Mouse (Mus musculus) kidney, adult 2 months (tissue): ENCODE measurements around the gene Ankfy1. TPM values are rescaled to one million over a fixed set of nuclear protein-coding genes. Genes with fewer than 3 reads are reported as not detected.
A peak's percentile ranks its signal among the peaks of the same experiment; 100 is the strongest.

ENCODE experiments used
- DNase-seq: peaks from one replicate; pipeline ENCODE4 v3.0.0; 2021
- H3K27ac ChIP-seq: fragments of 200-500 bp; 2 replicates; pipeline ENCODE4 v1.5.1; 2012; ENCODE audit warnings: low read depth, low read length, control low read depth, inconsistent platforms; ENCODE audit not compliant: insufficient read depth
- H3K27me3 ChIP-seq: fragments of 200-500 bp; replicated peaks from 2 replicates; pipeline ENCODE4 v1.6.1; 2012; ENCODE audit warnings: mild to moderate bottlenecking, moderate library complexity, low read length, inconsistent platforms; ENCODE audit not compliant: control insufficient read depth, insufficient read depth
- H3K36me3 ChIP-seq: fragments of 200-500 bp; 2 replicates; pipeline ENCODE4 v1.6.1; 2012; ENCODE audit warnings: mild to moderate bottlenecking, moderate library complexity, low read length, inconsistent platforms; ENCODE audit not compliant: control insufficient read depth, insufficient read depth
- H3K4me1 ChIP-seq: fragments of 200-500 bp; 2 replicates; pipeline ENCODE4 v1.6.1; 2011; ENCODE audit warnings: low read length; ENCODE audit not compliant: control insufficient read depth, insufficient read depth
- H3K4me3 ChIP-seq: fragments of 200-500 bp; 2 replicates; pipeline ENCODE4 v1.5.1; 2011; ENCODE audit warnings: mild to moderate bottlenecking, low read depth, low read length, control low read depth; ENCODE audit not compliant: insufficient read depth
- CTCF ChIP-seq: fragments of 200-500 bp; conservative IDR thresholded peaks from 2 replicates; pipeline ENCODE4 v1.5.1; 2011; ENCODE audit warnings: low read depth, mild to moderate bottlenecking, control low read depth, low read length, moderate library complexity, mixed read lengths; ENCODE audit not compliant: insufficient read depth, insufficient read length
- POLR2A ChIP-seq: fragments of 200-500 bp; IDR thresholded peaks from one replicate; pipeline ENCODE4 v1.6.1; 2011; ENCODE audit warnings: low read depth, low read length, control low read depth
- WGBS: fragments of 180-500 bp; shearing (Covaris S2); methylation state at CpG from one replicate; pipeline ENCODE4 v1.1.7; 2018; 5-methylcytosine and 5-hydroxymethylcytosine counted together
- polyA plus RNA-seq: library from polyadenylated mRNA; depleted of rRNA; stranded (reverse); fragments of >200 nt; gene quantifications from 2 replicates; pipeline ENCODE4 v1.2.3, GENCODE M21; 2012

Gene Ankfy1
- polyA plus RNA-seq, 1 experiment: 25.9 TPM

DNA sequence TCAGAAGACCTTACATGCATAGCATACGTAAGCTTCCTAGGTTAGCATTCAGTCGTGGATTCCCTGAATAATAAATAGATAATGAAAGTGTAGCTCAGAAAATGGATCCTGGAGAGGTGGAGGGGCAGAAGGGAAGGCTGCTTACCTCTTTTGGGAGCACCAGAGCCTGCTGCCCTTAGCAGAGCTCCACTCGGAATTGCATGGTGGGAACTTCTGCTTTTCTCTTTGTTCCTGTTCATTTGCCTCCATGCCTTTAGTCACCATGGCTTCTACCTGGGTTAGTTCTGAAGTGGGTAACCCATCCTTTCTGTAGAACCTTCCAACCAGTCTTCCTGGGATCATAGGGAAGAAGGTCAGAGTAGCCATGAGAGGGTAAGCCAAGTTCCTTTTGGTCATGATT is 92.7 kb downstream of the Ankfy1 start:
- TF ChIP-seq POLR2A (no peak), CTCF (no peak)
- 86% methylated on average over 3 of the region's 3 CpGs for WGBS
- Histone ChIP-seq H3K27ac (no peak overlapping the region), H3K4me1 (no peaks in the 10 kb centered on the region), H3K36me3 (no peaks in the 10 kb centered on the region), H3K4me3 (no peak overlapping the region), H3K27me3 (no peaks in the 10 kb centered on the region)
- no peak for DNase-seq

GRCm38 (mm10) chr11:72792033-72792432 is 102.2 kb downstream of the Ankfy1 start:
- Histone ChIP-seq H3K27ac (no peak overlapping the region), H3K4me1 (no peaks in the 10 kb centered on the region; the same call in 1 of the 2 replicates), H3K27me3 (no peaks in the 10 kb centered on the region), H3K36me3 (no peaks in the 10 kb centered on the region; the same call in 1 of the 2 replicates), H3K4me3 (no peak overlapping the region)
- no peak for DNase-seq
- TF ChIP-seq CTCF: no peak
- no peak for TF ChIP-seq POLR2A

DNA sequence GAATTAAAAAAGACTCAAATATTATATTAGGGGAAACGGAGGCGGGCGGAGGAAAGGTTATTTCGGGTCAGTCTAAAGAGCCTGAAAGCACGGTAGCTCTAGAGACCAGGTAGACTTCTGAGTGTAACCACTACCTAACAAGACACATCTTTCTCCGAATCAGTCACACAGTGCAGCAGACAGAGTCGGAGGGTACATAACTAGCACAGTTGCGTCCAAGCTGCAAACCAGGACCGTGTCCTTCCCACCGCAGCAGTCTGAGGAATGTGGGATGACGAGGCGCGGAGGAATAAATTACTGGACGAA is 105.3 kb downstream of the Ankfy1 start:
- no peaks in the 10 kb centered on the region for H3K27me3 ChIP-seq
- TF ChIP-seq POLR2A (no peak), CTCF (no peak)
- WGBS: 10% methylated on average over 14 of the region's 14 CpGs
- no peak for DNase-seq
- H3K4me3 ChIP-seq: peak overlapping the region; percentile 90
- H3K4me1 ChIP-seq: peaks cover 6% of the 10 kb centered on the region; the same call in 1 of the 2 replicates
- peak overlapping the region; percentile 71 for H3K27ac ChIP-seq
- H3K36me3 ChIP-seq: no peaks in the 10 kb centered on the region

GRCm38 (mm10) chr11:72795455-72796295 is 105.9 kb downstream of the Ankfy1 start, which contains the start of the genes Cyb5d2 and Zzef1:
Gene Cyb5d2, minus strand, starts transcription at chr11:72796142.
Gene Zzef1, plus strand, starts transcription at chr11:72796226.
- TF ChIP-seq POLR2A: no peak
- no peak for TF ChIP-seq CTCF
- Histone ChIP-seq H3K27me3 (no peaks in the 10 kb centered on the region), H3K4me1 (peaks cover 6% of the 10 kb centered on the region; the same call in 1 of the 2 replicates), H3K4me3 (peak within 1 kb of the TSS; percentile 90), H3K27ac (peak within 1 kb of the TSS; percentile 71), H3K36me3 (no peaks in the 10 kb centered on the region)
- DNase-seq: peak; percentile 99
- under 1% methylated on average over 69 of the region's 69 CpGs for WGBS

DNA sequence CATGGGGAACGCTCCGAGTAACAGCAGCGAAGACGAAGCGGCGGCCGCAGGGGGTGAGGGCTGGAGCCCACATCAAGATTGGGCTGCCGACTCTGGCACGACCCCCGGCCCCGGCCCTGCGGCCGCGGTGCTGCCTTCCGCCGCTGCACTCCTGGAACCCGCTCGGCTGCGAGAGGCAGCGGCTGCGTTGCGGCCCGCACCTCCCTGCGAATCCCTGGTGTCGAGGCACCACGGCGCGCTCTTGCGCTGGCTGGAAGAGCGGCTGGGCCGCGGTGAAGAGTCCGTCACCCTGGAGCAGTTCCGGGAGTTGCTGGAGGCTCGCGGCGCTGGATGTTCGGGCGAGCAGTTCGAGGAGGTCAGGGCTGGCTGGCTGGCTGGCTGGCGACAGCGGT is 106.5 kb downstream of the Ankfy1 start:
- H3K4me3 ChIP-seq: peak overlapping the region; percentile 90
- peak overlapping the region; percentile 64 for H3K27ac ChIP-seq
- DNase-seq: no peak
- peaks cover 6% of the 10 kb centered on the region; the same call in 1 of the 2 replicates for H3K4me1 ChIP-seq
- under 1% methylated on average over 42 of the region's 42 CpGs for WGBS
- H3K27me3 ChIP-seq: no peaks in the 10 kb centered on the region
- no peaks in the 10 kb centered on the region for H3K36me3 ChIP-seq
- no peak for TF ChIP-seq POLR2A
- no peak for TF ChIP-seq CTCF

GRCm38 (mm10) chr11:72796773-72797338 is 107.0 kb downstream of the Ankfy1 start:
- no peak for TF ChIP-seq CTCF
- TF ChIP-seq POLR2A: no peak
- Histone ChIP-seq H3K27ac (0 out of 2 replicates have a peak overlapping the region, but pooled peaks have one; percentile 64), H3K27me3 (no peaks in the 10 kb centered on the region), H3K4me1 (peaks cover 6% of the 10 kb centered on the region; the same call in 1 of the 2 replicates), H3K36me3 (no peaks in the 10 kb centered on the region), H3K4me3 (peak overlapping the region; percentile 90)
- 9% methylated on average over 10 of the region's 10 CpGs for WGBS
- no peak for DNase-seq

- no peaks in the 10 kb centered on the region for H3K27me3 ChIP-seq
Observed at GRCm38 (mm10) chr11:72798112-72798511, 108.3 kb downstream of the Ankfy1 start.

More at GRCm38 (mm10) chr11:72798112-72798511, 108.3 kb downstream of the Ankfy1 start:
- Histone ChIP-seq H3K4me1 (peaks cover 10% of the 10 kb centered on the region; the same call in 1 of the 2 replicates), H3K36me3 (no peaks in the 10 kb centered on the region), H3K27ac (no peak overlapping the region), H3K4me3 (no peak overlapping the region)
- no peak for DNase-seq
- TF ChIP-seq CTCF: no peak
- no peak for TF ChIP-seq POLR2A
